8 mouse cellular contexts compared by ENCODE assay signal in genomic region chr14:73238498-73239250, GRCm38 (mm10). TPM values are rescaled to one million over a fixed set of nuclear protein-coding genes. Genes with fewer than 3 reads are reported as not detected.
A peak's percentile ranks its signal among the peaks of the same experiment; 100 is the strongest.
DNase-seq lines count a peak whose midpoint lies in the region; ATAC-seq and TF ChIP-seq lines count a peak whose summit lies in the region.

No protein-coding gene starts in this region.

- peak; percentile 15 for DNase-seq in gastrocnemius, adult 18-20 months (ENCODE audit: low spot score)
- no peak for DNase-seq in gastrocnemius, postnatal 36 days
- DNase-seq in adrenal gland, adult 8-10 months, result peak; percentile 25
- DNase-seq in forebrain, embryonic 14.5 days (ENCODE audit: low spot score), result peak; percentile 76
- DNase-seq in hindbrain, postnatal 0 days (ENCODE audit: low spot score), result peak; percentile 65
- peak; percentile 20 for DNase-seq in liver, embryonic 13.5 days
- peak; percentile 67 for DNase-seq in thymus, postnatal 25 days

- no peak for TF ChIP-seq CTCF in hindbrain, postnatal 0 days (IDR thresholded peaks at IDR 0.05; ENCODE audit: low read depth)

- H3K4me1 ChIP-seq in forebrain, embryonic 14.5 days (ENCODE audit: control insufficient read depth, insufficient read depth, low read length), result peaks cover 4% of the 10 kb centered on the region; the same call in 1 of the 2 replicates
- H3K4me1 ChIP-seq in hindbrain, postnatal 0 days (ENCODE audit: insufficient read depth, low read length), result no peaks in the 10 kb centered on the region
- H3K4me1 ChIP-seq in liver, embryonic 13.5 days (replicated peaks), result peaks cover 31% of the 10 kb centered on the region

- peak overlapping the region; percentile 77 for H3K9ac ChIP-seq in forebrain, embryonic 14.5 days (ENCODE audit: low read length)
- peak overlapping the region; percentile 55 for H3K9ac ChIP-seq in hindbrain, postnatal 0 days (replicated peaks; ENCODE audit: low read length)
- H3K9ac ChIP-seq in liver, embryonic 13.5 days, result peak overlapping the region; percentile 59

- H3ac ChIP-seq in myocyte (ENCODE audit: control insufficient read depth, insufficient read length), result no peak overlapping the region

- peak overlapping the region; percentile 82 for H3K27ac ChIP-seq in forebrain, embryonic 14.5 days (ENCODE audit: low read depth, low read length)
- H3K27ac ChIP-seq in hindbrain, postnatal 0 days, result peak overlapping the region; percentile 78
- H3K27ac ChIP-seq in liver, embryonic 13.5 days, result peak overlapping the region; percentile 78

- intact Hi-C loops in gastrocnemius, postnatal 36 days (cut with DNase I), result loop anchor here (10.0 kb wide), 1 partner anchor 254 kb away; no protein-coding TSS in a partner anchor

- H3K79me2 ChIP-seq in myocyte (ENCODE audit: control insufficient read depth, insufficient read depth), result peaks cover 26% of the 10 kb centered on the region

- peak overlapping the region; percentile 63 for H3K4me2 ChIP-seq in forebrain, embryonic 14.5 days (ENCODE audit: low read length)
- H3K4me2 ChIP-seq in hindbrain, postnatal 0 days (ENCODE audit: low read depth, low read length), result peak overlapping the region; percentile 64
- peak overlapping the region; percentile 55 for H3K4me2 ChIP-seq in liver, embryonic 13.5 days
- H3K4me2 ChIP-seq in myocyte (ENCODE audit: low read depth), result peak overlapping the region; percentile 73

- no peaks in the 10 kb centered on the region for H3K9me3 ChIP-seq in forebrain, embryonic 14.5 days (replicated peaks; ENCODE audit: control insufficient read depth, low read length)
- H3K9me3 ChIP-seq in hindbrain, postnatal 0 days (ENCODE audit: low read length), result no peaks in the 10 kb centered on the region
- no peaks in the 10 kb centered on the region for H3K9me3 ChIP-seq in liver, embryonic 13.5 days (replicated peaks)

- no peaks in the 10 kb centered on the region for H3K27me3 ChIP-seq in forebrain, embryonic 14.5 days (replicated peaks; ENCODE audit: control insufficient read depth, insufficient read depth, low read length)
- H3K27me3 ChIP-seq in hindbrain, postnatal 0 days (ENCODE audit: insufficient read depth, low read length), result no peaks in the 10 kb centered on the region
- no peaks in the 10 kb centered on the region for H3K27me3 ChIP-seq in liver, embryonic 13.5 days
- H3K27me3 ChIP-seq in myocyte (ENCODE audit: control insufficient read depth, insufficient read depth, insufficient read length), result no peaks in the 10 kb centered on the region

- ATAC-seq in forebrain, embryonic 14.5 days, result peak; percentile 87
- ATAC-seq in hindbrain, postnatal 0 days, result peak; percentile 39; the same call in 1 of the 2 replicates
- ATAC-seq in liver, embryonic 13.5 days (ENCODE audit: low read depth), result peak; percentile 70

- TF ChIP-seq POLR2A in myocyte (IDR thresholded peaks at IDR 0.05; ENCODE audit: insufficient read length, low read depth), result peak; percentile 42

- H3K36me3 ChIP-seq in forebrain, embryonic 14.5 days (ENCODE audit: control insufficient read depth, insufficient read depth, low read length), result no peaks in the 10 kb centered on the region
- no peaks in the 10 kb centered on the region for H3K36me3 ChIP-seq in hindbrain, postnatal 0 days (ENCODE audit: insufficient read depth, low read length)
- H3K36me3 ChIP-seq in liver, embryonic 13.5 days, result peaks cover 11% of the 10 kb centered on the region
- H3K36me3 ChIP-seq in myocyte (ENCODE audit: control insufficient read depth, insufficient read depth), result no peaks in the 10 kb centered on the region

- H3K4me3 ChIP-seq in forebrain, embryonic 14.5 days (ENCODE audit: low read depth, low read length), result peak overlapping the region; percentile 48
- H3K4me3 ChIP-seq in hindbrain, postnatal 0 days (ENCODE audit: low read length), result peak overlapping the region; percentile 47
- H3K4me3 ChIP-seq in liver, embryonic 13.5 days (replicated peaks), result peak overlapping the region; percentile 57
- H3K4me3 ChIP-seq in myocyte, result peak overlapping the region; percentile 72

- under 1% methylated on average over 20 of the region's 20 CpGs for WGBS in forebrain, embryonic 14.5 days
- 4% methylated on average over 20 of the region's 20 CpGs for WGBS in hindbrain, postnatal 0 days
- under 1% methylated on average over 20 of the region's 20 CpGs for WGBS in liver, embryonic 13.5 days (ENCODE audit: insufficient replicate concordance)

TF ChIP-seq in myocyte, 11 proteins besides CTCF, POLR2A, EP300 and RAD21:
- TF ChIP-seq REST (IDR thresholded peaks at IDR 0.05; ENCODE audit: insufficient read depth, insufficient read length) (no peak), CEBPB (IDR thresholded peaks at IDR 0.05; ENCODE audit: insufficient read depth, poor library complexity, severe bottlenecking) (no peak), USF1 (IDR thresholded peaks at IDR 0.05; ENCODE audit: low read depth) (no peak), MYOG (IDR thresholded peaks at IDR 0.05; ENCODE audit: control insufficient read depth in 1 of 3, insufficient read depth in 1 of 3, insufficient read length in 2 of 3, low read depth in 2 of 3) (no peak), TCF3 (IDR thresholded peaks at IDR 0.05; ENCODE audit: insufficient read length, low read depth) (no peak), E2F4 (IDR thresholded peaks at IDR 0.05; ENCODE audit: insufficient read depth) (no peak), TCF12 (IDR thresholded peaks at IDR 0.05; ENCODE audit: insufficient read depth, poor library complexity, severe bottlenecking) (no peak), MAX (IDR thresholded peaks at IDR 0.05; ENCODE audit: low read depth) (no peak), SRF (IDR thresholded peaks at IDR 0.05; ENCODE audit: control insufficient read depth, insufficient read length, low read depth) (no peak), POLR2AphosphoS2 (IDR thresholded peaks at IDR 0.05; ENCODE audit: insufficient read length, low read depth) (no peak), MYOD1 (IDR thresholded peaks at IDR 0.05; ENCODE audit: control insufficient read depth in 1 of 3, insufficient read length in 2 of 3, low read depth in 2 of 3) (no peak)
TF ChIP-seq in myocyte: peak in this region for 0.

RNA-seq across cellular contexts. Expression of gene Lpar6, which starts 1.0 kb away (rescaled TPM):
- total RNA-seq in gastrocnemius, adult 18-20 months (2021), result under 1 TPM; 0.39 to 0.97 TPM
- 1 to 10 TPM in 1 of 2 experiments, under 1 TPM in 1; 0.99 to 1.4 TPM for total RNA-seq in gastrocnemius, postnatal 36 days (2021)
- 1 to 10 TPM; 3.1 to 5.7 (median 4.0) TPM for total RNA-seq in adrenal gland, adult 8-10 months (2022)
- polyA plus RNA-seq in forebrain, embryonic 14.5 days (2014; fragmentation: Nextera tagmentation; extraction: Ambion mirVana), result 5.8 and 6.1 TPM in 2 replicates
- 2.9 and 3.6 TPM in 2 replicates for total RNA-seq in hindbrain, postnatal 0 days (2014; rRNA removed)
- polyA plus RNA-seq in hindbrain, postnatal 0 days (2015; fragmentation: Nextera tagmentation; extraction: Ambion mirVana), result 2.6 and 2.7 TPM in 2 replicates
- 3.9 and 5.5 TPM in 2 replicates for polyA plus RNA-seq in liver, embryonic 13.5 days (2015; fragmentation: Nextera tagmentation; extraction: Ambion mirVana)
- polyA plus RNA-seq in myocyte (2012; fragmentation: generic; extraction: Trizol), result 0.59 TPM

Comparison
In these comparisons a context has a peak if more than half of its experiments do, and no peak if none do; other contexts are left out.
1. DNase-seq: peak in gastrocnemius, adult 18-20 months (single experiment), adrenal gland, adult 8-10 months (single experiment), forebrain, embryonic 14.5 days (single experiment), hindbrain, postnatal 0 days (single experiment), liver, embryonic 13.5 days (single experiment) and thymus, postnatal 25 days (single experiment); none in gastrocnemius, postnatal 36 days (0 of 2).
2. Peak in every context shown above with its lines, with median percentiles within 50 percentile points of each other: ATAC-seq, H3K27ac ChIP-seq, H3K4me2 ChIP-seq, H3K4me3 ChIP-seq and H3K9ac ChIP-seq.